Mouse (Mus musculus) brain, embryonic 14.5 days (tissue): ENCODE measurements at regions not wholly inside any gene's neighbourhood (a gene's known extent, or its start where the extent isn't known, plus 50 kb on each side); places are given as distances from the start of the nearest gene placed in this dataset.

Experiments used
- DNase-seq: peaks from one replicate; pipeline ENCODE4 v3.0.0-alpha.2; 2011; ENCODE audit warnings: low read depth
- CTCF ChIP-seq: fragments of 200-500 bp; IDR thresholded peaks from 2 replicates; pipeline ENCODE4 v1.5.1; 2012; ENCODE audit warnings: inconsistent platforms, mild to moderate bottlenecking, moderate library complexity, borderline replicate concordance; ENCODE audit not compliant: insufficient read depth, insufficient read length; ENCODE audit errors: extremely low read depth
- POLR2A ChIP-seq: fragments of 200-500 bp; IDR thresholded peaks from 2 replicates; pipeline ENCODE4 v1.6.1; 2012; ENCODE audit warnings: mild to moderate bottlenecking, inconsistent platforms, borderline replicate concordance; ENCODE audit not compliant: poor library complexity, insufficient read depth, insufficient read length, severe bottlenecking; ENCODE audit errors: extremely low read depth

DNA sequence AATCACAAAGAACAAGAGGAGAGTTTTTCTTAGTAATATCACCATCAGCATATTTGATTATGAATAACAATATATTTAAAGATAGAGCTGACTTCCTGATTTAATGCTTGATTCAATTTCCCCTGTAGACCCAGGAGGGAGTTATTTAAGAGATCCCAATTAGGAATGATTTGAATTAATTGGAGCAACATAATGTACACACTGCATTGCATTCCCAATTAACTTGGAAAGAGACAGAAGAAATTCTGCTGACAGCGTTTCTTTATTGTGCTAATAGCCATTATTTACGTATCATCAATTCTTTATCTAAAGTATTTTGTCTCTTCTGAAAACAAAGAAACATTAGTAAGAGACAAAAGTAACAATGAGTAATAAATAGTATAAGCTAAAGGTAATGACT, 1491.2 kb upstream of the Cited2 start:
- peak; percentile 65 for DNase-seq
- TF ChIP-seq POLR2A (no peak), CTCF (no peak)

DNA sequence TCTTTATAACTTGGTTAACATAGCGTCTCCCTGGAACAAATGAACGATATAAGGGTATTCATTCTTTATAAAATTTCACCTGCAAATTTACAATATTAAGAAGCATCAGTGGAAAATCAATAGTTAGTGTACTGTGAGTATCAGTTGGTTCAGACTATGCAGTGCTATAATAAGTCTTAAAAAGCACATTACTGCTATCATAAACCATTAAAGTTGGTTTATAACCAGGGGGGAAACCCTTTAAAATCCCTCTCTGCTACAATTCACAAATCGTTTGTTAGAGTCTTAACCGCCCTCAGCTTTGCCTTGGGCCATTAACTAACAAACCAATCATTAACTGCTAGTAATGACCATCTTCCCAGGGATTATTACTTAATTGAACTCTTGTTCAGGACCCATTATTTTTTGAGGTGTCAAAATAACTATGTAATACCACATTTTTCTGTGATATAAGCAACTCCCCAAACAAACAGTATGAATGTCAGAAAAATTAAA, 1489.4 kb upstream of the Cited2 start:
- TF ChIP-seq CTCF (no peak), POLR2A (no peak)
- no peak for DNase-seq

DNA sequence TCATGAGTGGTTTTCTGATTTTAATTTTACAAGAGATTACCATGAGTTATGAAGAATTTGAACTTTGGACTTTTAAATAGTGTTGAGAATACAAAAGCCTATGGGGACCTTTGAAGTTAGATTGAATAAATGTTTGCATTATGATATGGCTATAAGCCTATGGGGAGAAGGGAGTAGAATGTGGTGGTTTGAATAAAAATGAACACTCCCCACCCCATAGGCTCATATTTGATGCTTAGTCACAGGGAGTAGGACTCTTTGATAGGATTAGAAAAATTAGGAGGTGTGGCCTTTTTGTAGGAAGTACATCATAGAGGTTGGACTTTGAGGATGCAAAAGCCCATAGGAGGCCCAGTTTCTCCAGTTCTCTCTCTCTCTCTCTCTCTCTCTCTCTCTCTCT, 1466.7 kb upstream of the Cited2 start:
- no peak for TF ChIP-seq POLR2A
- no peak for TF ChIP-seq CTCF

DNA sequence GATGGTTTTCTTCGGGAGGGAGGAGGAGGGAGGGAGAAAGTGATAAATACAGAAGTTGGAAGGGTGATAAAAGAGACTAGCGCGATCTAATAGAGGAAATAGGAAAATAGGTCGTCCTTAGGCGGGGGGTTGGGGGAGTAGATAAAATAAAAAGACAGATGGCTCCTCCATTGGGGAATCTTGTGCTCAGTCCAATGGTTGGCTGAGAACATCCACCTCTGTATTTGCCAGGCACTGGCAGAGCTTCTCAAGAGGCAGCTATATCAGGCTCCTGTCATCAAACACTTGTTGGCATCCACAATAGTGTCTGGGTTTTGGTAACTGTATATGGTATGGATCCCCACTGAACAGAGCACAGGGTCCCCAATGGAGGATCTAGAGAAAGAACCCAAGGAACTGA, 1450.2 kb upstream of the Cited2 start:
- no peak for DNase-seq
- TF ChIP-seq POLR2A (no peak), CTCF (no peak)

More for the DNA sequence above, 1466.7 kb upstream of the Cited2 start:
- no peak for DNase-seq

DNA sequence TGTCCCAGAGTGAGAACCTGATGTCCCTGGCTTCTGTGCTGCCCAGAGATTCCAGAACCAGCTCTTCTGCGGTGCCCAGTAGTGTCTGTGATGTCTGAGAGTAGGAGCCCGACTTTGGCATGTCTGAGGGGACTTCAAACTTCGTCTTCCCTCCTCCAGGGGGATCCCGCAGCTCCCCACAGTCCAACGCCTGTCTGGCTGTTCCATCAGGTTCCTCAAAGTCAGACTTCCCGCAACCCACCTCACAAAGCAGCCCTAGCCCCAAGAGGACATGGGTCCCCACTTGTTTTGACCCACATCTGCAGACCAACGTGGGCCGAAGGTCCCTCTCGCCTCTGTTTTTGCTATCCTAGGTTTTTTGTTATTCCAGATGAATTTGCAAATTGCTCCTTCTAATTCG, 1406.0 kb upstream of the Cited2 start:
- no peak for DNase-seq
- TF ChIP-seq POLR2A (no peak), CTCF (no peak)

DNA sequence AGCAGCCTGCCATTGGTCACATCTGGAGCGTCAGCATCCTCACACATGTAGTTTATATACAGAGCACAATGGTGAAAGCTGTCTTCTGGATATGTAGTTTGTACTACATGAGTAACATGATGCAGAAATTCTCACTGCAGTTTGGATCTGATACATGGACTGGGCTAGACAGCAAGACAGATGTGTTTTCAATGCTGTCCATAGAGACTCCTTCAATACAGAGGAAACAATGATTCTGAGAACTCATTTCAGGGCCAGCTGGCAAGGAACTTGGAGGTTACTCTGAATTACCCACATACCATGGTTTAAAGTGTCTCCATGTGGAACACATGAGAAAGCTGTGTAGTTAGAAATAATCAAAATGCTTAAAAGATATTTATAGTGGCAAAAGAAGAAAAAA, 1385.5 kb upstream of the Cited2 start:
- peak; percentile 2 for DNase-seq
- TF ChIP-seq POLR2A (no peak), CTCF (no peak)

DNA sequence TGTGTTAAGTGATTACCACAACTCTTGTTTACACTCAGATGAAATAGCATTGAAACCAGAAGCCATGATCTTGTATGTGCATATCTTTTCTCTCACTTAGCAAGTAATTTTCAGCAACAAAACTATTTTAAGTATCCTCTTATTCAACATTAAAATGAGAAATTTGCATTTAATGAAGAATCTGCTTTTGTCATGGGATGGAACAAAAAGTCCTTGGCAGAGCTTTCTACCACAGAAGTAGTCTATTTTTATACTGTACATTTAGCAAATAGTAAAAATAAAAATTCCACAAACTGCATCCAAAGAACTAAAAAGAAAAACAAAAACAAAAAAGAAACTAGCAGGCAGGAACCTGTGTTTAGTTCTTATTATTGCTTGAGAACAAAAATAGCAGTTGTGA, 1381.5 kb upstream of the Cited2 start:
- TF ChIP-seq POLR2A = no peak
- TF ChIP-seq CTCF = no peak
- no peak for DNase-seq

DNA sequence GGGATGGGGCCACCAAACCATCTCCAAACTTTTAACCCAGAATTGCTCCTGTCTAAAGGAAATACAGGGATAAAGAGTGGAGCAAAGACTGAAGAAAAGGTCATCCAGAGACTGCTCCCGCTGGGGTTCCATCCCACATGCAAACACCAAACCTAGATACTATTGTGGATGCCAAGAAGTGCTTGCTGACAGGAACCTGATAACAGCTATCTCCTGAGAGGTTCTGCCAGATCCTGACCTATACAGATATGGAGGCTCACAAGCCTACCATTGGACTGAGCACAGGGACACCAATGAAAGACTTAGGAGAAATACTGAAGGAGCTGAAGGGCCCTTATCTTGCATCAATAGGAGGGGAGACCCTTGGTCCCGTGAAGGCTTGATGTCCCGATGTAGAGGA, 1359.0 kb upstream of the Cited2 start:
- no peak for DNase-seq
- TF ChIP-seq POLR2A (no peak), CTCF (no peak)
